Mouse (Mus musculus): ENCODE results near the gene Lpar1. TPM values are rescaled to one million over a fixed set of nuclear protein-coding genes. Genes with fewer than 3 reads are reported as not detected.
A peak's percentile ranks its signal among the peaks of the same experiment; 100 is the strongest.
"Not testable (repeated sequence)": the region's sequence is repeated elsewhere in the genome, so short reads cannot be mapped to it uniquely, and the experiment has no call there.

The Lpar1 gene
- polyA plus RNA-seq, 2 experiments = 90.8 to 161 TPM

DNA sequence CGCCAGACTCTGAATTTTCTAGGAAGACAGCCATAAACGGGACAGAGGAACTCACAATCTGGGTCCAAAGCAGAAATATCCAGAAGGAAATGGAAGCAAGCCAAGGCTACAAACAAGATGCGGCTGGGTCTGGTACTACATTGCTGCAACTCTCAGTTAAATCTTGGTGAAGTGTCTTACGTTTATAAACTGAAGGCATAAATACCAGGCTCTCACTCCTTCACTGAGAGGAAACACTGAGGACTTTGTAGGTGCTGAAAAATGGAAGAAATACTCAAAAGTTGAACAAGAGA lies 6.5 kb downstream of the Lpar1 start:
- WGBS = 37% methylated on average over 4 of the region's 4 CpGs

DNA sequence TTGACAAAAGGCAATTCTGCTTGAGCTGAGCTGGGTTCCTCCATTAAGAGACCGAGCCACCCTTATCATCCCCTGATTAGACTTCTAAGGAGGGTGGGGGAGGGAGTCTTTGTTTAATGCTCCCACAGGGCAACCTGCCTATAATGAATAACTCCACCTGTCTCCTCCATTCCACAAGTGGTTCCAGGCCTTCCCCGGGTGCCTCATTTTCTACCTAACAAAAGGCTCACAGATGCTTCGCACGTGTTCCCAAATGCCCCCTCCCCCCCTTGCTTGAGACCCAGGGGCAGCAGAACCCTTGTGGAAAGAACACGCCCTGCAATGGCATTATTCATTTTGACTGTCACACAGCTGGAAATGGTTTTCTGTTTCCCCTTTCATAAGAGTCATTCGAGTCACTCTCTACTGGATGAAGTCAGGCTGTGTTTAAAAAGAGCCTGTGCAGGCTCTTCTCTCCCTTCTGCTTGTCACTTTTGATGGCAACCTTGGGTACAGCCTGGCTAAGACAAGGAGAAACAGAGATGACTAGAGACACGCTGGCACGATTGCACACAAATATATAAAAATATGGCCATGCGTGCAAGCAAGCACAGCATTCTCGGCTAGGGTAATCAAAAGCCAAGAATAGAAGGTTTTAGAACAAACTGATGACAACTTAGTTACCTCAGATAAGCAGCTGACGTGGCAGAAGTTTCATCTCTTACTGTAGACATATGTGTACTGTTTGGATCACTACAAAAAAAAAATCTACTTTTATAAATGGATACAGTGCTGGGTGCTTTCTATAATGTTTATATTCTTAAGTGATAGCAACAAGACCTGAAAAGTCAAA lies 7.0 kb downstream of the Lpar1 start:
- peaks cover 60% of the 10 kb centered on the region for H3K36me3 ChIP-seq (ENCODE audit: control insufficient read depth, insufficient read depth, low read length)
- H3K4me3 ChIP-seq (replicated peaks; ENCODE audit: low read length) = no peak overlapping the region
- H3K9me3 ChIP-seq (ENCODE audit: control insufficient read depth, low read length) = no peaks in the 10 kb centered on the region
- 21% methylated on average over 11 of the region's 11 CpGs for WGBS
- no peak overlapping the region for H3K9ac ChIP-seq (ENCODE audit: low read depth, low read length, severe bottlenecking)
- peak overlapping the region; percentile 38; the same call in 1 of the 2 replicates for H3K27ac ChIP-seq (replicated peaks; ENCODE audit: low read depth, low read length)
- no peak for TF ChIP-seq POLR2A (IDR thresholded peaks at IDR 0.05; ENCODE audit: borderline replicate concordance, extremely low read depth, insufficient read depth, insufficient read length)
- H3K4me1 ChIP-seq (ENCODE audit: control insufficient read depth, insufficient read depth, low read length) = peaks cover 57% of the 10 kb centered on the region
- peak overlapping the region; percentile 19; the same call in 1 of the 2 replicates for H3K4me2 ChIP-seq (replicated peaks; ENCODE audit: low read depth, low read length, severe bottlenecking)
- no peaks in the 10 kb centered on the region for H3K27me3 ChIP-seq (ENCODE audit: control insufficient read depth, insufficient read depth, low read length)
- peak; percentile 75 for DNase-seq (ENCODE audit: low spot score)
- ATAC-seq (ENCODE audit: low FRiP score, low read depth) = peak; percentile 45

More for the DNA sequence above, 6.5 kb downstream of the Lpar1 start:
- no peak overlapping the region for H3K4me3 ChIP-seq (replicated peaks; ENCODE audit: low read length)
- H3K4me2 ChIP-seq (replicated peaks; ENCODE audit: low read depth, low read length, severe bottlenecking) = peak overlapping the region; percentile 19; the same call in 1 of the 2 replicates
- peaks cover 54% of the 10 kb centered on the region for H3K36me3 ChIP-seq (ENCODE audit: control insufficient read depth, insufficient read depth, low read length)
- H3K27me3 ChIP-seq (ENCODE audit: control insufficient read depth, insufficient read depth, low read length) = no peaks in the 10 kb centered on the region
- DNase-seq (ENCODE audit: low spot score) (peak; percentile 49), ATAC-seq (ENCODE audit: low FRiP score, low read depth) (no peak)
- H3K9ac ChIP-seq (ENCODE audit: low read depth, low read length, severe bottlenecking) = no peak overlapping the region
- H3K9me3 ChIP-seq (ENCODE audit: control insufficient read depth, low read length) = no peaks in the 10 kb centered on the region
- no peak overlapping the region for H3K27ac ChIP-seq (replicated peaks; ENCODE audit: low read depth, low read length)
- no peak for TF ChIP-seq POLR2A (IDR thresholded peaks at IDR 0.05; ENCODE audit: borderline replicate concordance, extremely low read depth, insufficient read depth, insufficient read length)
- peaks cover 54% of the 10 kb centered on the region for H3K4me1 ChIP-seq (ENCODE audit: control insufficient read depth, insufficient read depth, low read length)

- WGBS = 41% methylated on average over 9 of the region's 9 CpGs
- Histone ChIP-seq H3K4me1 (ENCODE audit: control insufficient read depth, insufficient read depth, low read length) (peaks cover 54% of the 10 kb centered on the region), H3K9me3 (ENCODE audit: control insufficient read depth, low read length) (no peaks in the 10 kb centered on the region), H3K27me3 (ENCODE audit: control insufficient read depth, insufficient read depth, low read length) (no peaks in the 10 kb centered on the region), H3K27ac (replicated peaks; ENCODE audit: low read depth, low read length) (no peak overlapping the region), H3K4me3 (replicated peaks; ENCODE audit: low read length) (no peak overlapping the region), H3K36me3 (ENCODE audit: control insufficient read depth, insufficient read depth, low read length) (peaks cover 65% of the 10 kb centered on the region), H3K4me2 (replicated peaks; ENCODE audit: low read depth, low read length, severe bottlenecking) (no peak overlapping the region), H3K9ac (ENCODE audit: low read depth, low read length, severe bottlenecking) (no peak overlapping the region)
- peak; percentile 27; the same call in 1 of the 2 replicates for ATAC-seq (ENCODE audit: low FRiP score, low read depth)
- no peak for TF ChIP-seq POLR2A (IDR thresholded peaks at IDR 0.05; ENCODE audit: borderline replicate concordance, extremely low read depth, insufficient read depth, insufficient read length)
- no peak for DNase-seq (ENCODE audit: low spot score)
Measured at GRCm38 (mm10) chr4:58545888-58546432, 7.7 kb downstream of the Lpar1 start.

- Histone ChIP-seq H3K27ac (replicated peaks; ENCODE audit: low read depth, low read length) (no peak overlapping the region), H3K4me1 (ENCODE audit: control insufficient read depth, insufficient read depth, low read length) (peaks cover 39% of the 10 kb centered on the region)
Measured at GRCm38 (mm10) chr4:58543171-58543570, 10.5 kb downstream of the Lpar1 start.

GRCm38 (mm10) chr4:58542656-58543055 lies 11.0 kb downstream of the Lpar1 start:
- H3K4me3 ChIP-seq (replicated peaks; ENCODE audit: low read length); H3K27ac ChIP-seq (replicated peaks; ENCODE audit: low read depth, low read length); H3K9me3 ChIP-seq (ENCODE audit: control insufficient read depth, low read length); DNase-seq (ENCODE audit: low spot score); H3K27me3 ChIP-seq (ENCODE audit: control insufficient read depth, insufficient read depth, low read length); H3K4me2 ChIP-seq (replicated peaks; ENCODE audit: low read depth, low read length, severe bottlenecking); H3K9ac ChIP-seq (ENCODE audit: low read depth, low read length, severe bottlenecking); ATAC-seq (ENCODE audit: low FRiP score, low read depth): not testable (repeated sequence)
- WGBS = 87% methylated on average over 7 of the region's 7 CpGs
- Histone ChIP-seq H3K4me1 (ENCODE audit: control insufficient read depth, insufficient read depth, low read length) (peaks cover 34% of the 10 kb centered on the region), H3K36me3 (ENCODE audit: control insufficient read depth, insufficient read depth, low read length) (peaks cover 74% of the 10 kb centered on the region)

More at GRCm38 (mm10) chr4:58543171-58543570, 10.5 kb downstream of the Lpar1 start:
- no peaks in the 10 kb centered on the region for H3K27me3 ChIP-seq (ENCODE audit: control insufficient read depth, insufficient read depth, low read length)
- H3K9ac ChIP-seq (ENCODE audit: low read depth, low read length, severe bottlenecking) = no peak overlapping the region
- WGBS = 78% methylated on average over 3 of the region's 3 CpGs
- no peak overlapping the region for H3K4me3 ChIP-seq (replicated peaks; ENCODE audit: low read length)
- no peak for TF ChIP-seq POLR2A (IDR thresholded peaks at IDR 0.05; ENCODE audit: borderline replicate concordance, extremely low read depth, insufficient read depth, insufficient read length)
- ATAC-seq (ENCODE audit: low FRiP score, low read depth) = no peak
- no peak overlapping the region for H3K4me2 ChIP-seq (replicated peaks; ENCODE audit: low read depth, low read length, severe bottlenecking)
- no peaks in the 10 kb centered on the region for H3K9me3 ChIP-seq (ENCODE audit: control insufficient read depth, low read length)
- DNase-seq (ENCODE audit: low spot score) = no peak
- peaks cover 76% of the 10 kb centered on the region for H3K36me3 ChIP-seq (ENCODE audit: control insufficient read depth, insufficient read depth, low read length)
